Mouse (Mus musculus) neutrophil, adult 5-6 weeks (primary cell): ENCODE measurements around the gene Tmigd1. TPM values are rescaled to one million over a fixed set of nuclear protein-coding genes. Genes with fewer than 3 reads are reported as not detected.
A peak's percentile ranks its signal among the peaks of the same experiment; 100 is the strongest.

Source experiments
- ATAC-seq: fragments of 151-379, 151-347 bp; 2 replicates; pipeline ENCODE4 v1.8.0; 2017; ENCODE audit warnings: mild to moderate bottlenecking, moderate TSS enrichment; ENCODE audit not compliant: insufficient number of reproducible peaks, poor library complexity, low FRiP score, severe bottlenecking; ENCODE audit errors: extremely low read depth
- total RNA-seq: library from RNA; stranded (forward); fragments of 200-1000 nt; gene quantifications from 2 replicates; pipeline ENCODE4 v1.2.3, GENCODE M21; 2017

The Tmigd1 gene
- total RNA-seq: not detected in 2 replicates

DNA sequence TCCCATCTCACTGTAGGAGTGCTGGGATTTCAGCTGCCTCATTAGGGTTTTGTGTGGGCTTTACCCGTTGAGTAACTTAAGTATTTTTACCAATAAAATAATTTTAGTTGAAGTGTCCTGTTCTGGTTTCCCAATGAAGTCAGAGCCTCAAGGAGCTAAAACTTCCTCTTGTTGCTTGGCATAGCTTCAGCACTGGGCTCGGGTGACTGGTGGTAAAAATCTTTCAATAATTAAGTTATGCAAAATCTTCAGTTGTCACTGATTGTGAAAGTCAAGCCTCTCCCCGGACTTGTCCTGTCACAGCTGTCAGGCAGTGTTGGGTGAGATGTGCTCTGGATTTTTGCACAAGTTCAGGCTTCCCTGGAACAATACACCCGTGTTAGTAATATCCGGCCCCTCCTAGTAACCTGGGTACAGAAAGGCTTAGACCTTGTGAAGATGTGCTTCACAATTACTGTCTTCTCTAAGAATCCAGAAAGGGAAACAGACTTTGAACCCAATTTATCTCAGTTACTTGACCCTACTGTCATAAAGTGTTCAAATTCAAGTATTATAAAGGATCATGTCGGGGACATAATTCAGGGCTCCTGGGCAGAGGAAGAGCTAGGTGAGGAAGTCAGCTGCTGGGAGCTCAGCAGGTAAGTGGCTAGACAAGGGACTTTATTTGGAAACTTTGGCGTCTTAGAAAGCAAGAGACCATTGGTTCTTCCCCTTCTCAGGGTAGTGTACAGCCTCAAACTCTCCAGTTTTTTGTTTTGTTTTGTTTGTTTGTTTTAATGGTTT lies at the start of gene Tmigd1:
TSS of gene Tmigd1 (plus strand) at position 581 of the 783 bp plus-strand sequence.
- ATAC-seq: no peak

DNA sequence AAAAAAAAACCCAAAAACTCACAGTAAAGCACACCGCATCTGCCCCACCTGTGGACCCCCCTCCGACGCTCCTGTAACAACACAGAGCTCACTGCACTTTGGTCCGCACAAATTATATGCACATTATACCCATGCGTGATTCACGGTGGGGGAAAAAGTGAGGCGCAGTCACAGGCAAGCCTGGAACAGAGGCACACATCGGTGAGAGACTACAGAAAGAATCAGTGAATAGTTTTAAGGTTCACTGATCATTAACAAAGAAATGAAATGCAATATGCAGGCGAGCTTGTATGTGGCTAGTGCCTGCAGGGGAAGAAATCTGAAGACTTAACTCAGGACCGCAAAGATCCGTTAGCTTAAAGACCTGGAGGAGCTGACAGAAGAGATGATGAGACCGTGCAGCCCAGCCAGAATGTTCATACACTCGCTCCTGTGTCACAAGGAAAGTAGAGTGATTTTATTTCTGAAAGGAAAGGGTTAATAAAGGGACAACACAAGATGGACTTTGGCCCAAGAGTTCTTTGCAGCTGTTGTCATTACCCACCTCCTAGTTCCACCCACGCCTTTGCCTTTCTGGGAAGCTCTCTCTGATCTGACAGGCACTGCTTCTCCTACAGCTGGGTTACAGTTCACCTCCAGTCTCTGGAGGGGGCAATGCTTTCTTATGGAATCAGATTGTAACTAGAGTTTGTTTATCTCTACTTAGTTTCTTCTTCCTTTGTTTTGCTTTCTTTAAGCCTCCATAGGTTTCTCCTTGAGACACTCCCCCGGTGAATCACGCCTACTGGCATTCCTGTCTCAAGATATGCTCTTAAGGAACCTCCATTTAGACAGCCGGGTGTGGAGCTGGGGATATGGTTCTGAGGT lies 47.3 kb upstream of the Tmigd1 start:
- ATAC-seq: no peak

DNA sequence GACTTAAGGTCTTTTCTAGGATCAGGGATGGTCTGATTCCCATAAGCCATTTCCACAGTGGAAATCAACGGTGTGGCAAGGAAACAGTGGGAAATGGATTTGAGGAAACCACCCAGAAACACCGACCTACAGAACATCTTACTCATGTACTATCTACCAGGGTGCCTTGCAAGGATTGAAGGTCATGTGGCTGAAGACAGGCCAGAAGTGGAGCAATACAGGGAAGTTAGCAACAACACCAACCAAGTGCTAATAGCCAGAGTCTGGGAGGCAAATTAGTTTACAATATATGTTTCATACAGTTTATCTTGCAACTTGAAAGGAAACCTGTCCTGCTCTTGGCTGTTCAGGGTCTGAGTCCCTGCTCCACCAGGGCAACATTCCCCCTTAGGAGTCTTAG lies 45.4 kb upstream of the Tmigd1 start:
- ATAC-seq: peak; percentile 57; the same call in 1 of the 2 replicates

DNA sequence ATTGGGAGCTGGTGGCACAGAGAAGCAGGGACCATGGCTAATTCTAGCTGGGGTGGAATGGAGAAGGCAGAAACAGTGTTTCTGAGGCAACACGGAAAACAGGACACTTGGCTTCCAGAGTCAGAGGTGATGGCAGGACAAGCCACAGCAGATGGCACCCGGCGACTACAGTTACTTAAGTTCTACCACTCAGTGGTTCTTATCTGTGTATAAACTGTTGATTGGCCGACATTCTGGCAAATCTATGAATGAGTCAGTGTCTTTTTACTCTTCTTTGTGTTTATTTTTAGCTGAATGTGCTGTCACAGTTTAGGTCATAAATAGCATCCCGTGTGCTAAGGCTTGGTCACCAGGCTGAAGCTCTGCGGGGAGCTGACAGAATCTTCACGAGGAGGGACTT lies 44.8 kb upstream of the Tmigd1 start:
- no peak for ATAC-seq

DNA sequence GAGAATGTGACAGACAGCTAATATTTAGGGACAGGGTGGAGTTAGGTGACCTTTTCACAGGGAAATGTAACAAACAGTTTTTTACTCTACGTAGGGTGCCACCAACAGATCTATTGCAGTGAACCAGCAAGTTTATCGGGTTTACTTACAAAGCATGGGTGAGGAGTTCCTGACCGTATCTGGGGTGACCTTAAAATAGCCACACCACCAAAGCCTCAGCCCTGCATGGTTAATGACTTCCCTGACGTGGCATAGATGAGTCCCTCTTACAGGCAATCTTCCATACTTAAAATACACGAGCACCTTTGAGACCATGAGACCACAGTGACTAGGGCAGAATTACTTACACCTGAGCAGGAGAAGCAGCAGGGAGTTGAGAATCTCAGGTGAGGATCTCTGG lies 43.2 kb upstream of the Tmigd1 start:
- ATAC-seq: no peak

DNA sequence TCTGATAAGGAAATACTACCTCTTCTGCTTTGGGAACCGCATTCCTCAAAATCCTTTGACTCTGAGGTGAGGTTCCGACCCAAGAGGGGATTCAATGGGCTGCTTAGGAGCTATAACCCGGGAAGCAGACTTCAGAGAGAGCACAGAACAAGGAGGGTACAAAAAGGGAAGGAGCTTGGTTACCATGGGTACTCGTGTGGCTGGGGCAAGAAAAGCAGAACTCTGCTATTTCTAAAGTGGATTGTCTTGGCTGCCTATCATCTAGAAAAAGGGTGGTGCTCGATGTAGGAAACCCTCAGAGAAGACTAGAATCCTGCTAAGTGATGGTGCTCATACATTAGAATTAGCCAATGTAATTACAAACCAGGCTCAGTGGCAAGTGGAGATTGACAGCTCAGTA lies 42.7 kb upstream of the Tmigd1 start:
- peak; percentile 74 for ATAC-seq

DNA sequence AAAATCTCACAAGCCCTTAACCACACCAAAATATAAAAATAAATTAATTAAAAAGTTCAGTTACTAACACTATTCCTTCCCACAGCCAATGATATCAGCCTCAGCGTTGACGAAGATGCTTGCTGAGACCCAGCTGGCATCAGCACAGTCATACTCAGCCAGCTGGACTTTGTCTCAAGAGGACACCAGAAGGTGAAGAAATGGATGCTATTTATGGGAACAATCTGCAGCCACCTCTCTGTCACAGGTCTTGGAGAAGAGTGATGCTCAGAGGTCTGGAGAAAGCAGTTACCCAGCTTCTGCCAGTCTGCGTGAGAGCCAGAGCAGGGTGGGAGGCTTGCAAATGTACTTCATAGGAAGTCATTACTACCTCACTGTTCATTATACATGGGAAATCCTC lies 40.8 kb upstream of the Tmigd1 start:
- no peak for ATAC-seq

DNA sequence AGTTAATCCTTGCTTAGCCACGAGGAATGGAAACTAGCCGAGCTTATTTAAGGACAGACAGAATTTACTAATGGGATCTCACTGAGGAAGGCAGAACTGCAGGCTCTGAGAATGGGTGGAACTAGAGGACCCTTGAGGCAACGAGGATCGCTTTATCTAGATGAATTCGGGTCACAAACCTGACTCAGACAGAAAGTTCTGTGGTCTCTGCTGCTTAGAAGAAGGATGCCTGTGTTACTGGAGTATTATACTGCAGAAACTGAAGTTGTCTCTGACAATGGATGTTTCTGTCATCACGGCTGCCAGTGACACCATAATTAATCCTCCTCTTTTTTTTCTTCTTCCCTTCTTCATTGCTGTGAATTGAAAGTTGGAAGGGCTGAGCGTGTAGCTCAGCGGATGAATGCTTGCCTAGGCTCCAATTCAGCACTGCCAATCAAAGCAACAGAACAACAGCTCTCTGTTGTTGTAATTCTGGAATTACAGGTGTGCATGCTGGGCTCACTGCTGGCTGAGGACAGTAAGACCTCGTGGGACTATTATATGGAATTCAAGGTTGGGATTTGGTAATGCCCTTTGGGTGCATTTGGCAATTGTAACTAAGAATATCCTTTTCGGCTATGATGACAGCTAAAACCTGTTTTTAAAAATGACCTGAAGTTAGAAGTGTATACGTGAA lies 29.3 kb upstream of the Tmigd1 start:
- no peak for ATAC-seq

DNA sequence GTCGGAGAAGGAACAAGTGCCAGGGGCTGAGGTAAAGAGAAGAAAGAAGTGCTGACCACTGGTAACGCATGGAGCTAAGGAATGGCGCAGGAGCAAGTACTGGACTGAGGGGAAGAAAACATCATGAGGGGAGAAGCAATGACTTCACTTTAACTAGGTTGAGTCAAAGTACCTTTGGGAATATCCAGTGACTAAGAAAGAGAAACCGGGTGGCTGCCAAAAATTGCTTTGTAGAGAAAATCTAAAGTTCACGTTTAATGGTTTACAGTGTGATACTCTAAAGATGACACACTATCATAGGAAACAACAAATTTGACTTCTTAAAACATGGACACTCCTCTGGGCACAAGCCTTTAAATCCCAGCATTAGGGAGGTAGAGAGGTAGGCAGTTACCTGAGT lies 28.1 kb upstream of the Tmigd1 start:
- ATAC-seq: no peak

DNA sequence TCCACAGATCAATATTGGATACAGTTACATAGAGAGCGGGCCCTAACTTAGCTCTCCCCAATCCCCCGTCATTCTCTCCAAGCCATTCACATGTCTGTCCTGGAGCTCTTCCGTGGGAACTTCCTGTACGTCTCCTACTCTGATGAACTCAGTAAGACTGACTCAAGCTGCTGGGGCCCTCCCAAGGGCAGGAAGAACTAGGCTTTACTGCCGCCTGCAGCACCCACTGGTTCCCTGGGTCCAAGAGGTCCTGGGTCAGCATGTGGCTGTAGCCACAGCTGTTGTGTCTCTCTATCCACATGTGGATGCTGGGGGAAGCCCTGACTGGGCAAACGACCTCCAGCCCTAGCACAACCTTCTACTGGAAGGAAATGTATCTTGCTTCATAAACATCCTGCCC lies 27.2 kb upstream of the Tmigd1 start:
- no peak for ATAC-seq

DNA sequence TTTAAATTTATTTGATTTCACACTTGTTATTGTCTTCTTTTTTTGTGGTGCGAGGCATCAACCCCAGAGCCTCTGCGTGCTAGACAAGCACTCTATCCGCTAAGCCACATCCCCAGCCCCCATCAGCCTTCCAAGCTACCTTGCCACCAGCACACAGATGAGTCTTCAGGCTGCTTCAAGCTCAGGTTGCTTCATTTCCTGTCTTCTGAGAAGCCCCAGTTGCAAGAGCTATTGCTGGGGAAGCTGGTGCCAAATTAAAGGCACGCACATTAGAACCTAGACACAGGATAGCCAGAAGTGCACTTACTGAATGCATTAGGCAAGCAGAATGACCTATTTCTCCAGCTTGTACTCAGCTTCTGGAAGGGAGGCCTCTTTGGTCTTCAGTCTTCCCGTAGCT lies 22.1 kb upstream of the Tmigd1 start:
- ATAC-seq: peak; percentile 27; the same call in 1 of the 2 replicates

DNA sequence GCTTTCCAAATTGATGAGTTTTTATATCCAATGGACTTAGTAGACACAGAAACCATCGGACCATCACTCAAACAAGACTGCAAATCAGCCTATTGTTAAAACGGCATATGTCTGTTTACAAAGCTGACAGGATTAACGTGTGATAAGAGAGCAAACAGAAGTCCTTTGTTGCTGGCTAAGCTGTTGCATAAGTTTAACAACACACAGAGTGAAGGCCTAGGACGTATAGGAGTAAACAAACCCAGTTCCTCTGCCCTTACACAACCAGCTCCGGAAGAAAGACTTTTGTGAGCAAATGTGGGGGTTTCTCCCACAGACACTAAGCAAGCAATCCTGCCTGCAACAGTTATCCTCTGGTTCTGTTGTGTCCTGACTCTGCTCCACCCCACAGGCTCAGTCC lies 17.5 kb upstream of the Tmigd1 start:
- ATAC-seq: peak; percentile 32; the same call in 1 of the 2 replicates

DNA sequence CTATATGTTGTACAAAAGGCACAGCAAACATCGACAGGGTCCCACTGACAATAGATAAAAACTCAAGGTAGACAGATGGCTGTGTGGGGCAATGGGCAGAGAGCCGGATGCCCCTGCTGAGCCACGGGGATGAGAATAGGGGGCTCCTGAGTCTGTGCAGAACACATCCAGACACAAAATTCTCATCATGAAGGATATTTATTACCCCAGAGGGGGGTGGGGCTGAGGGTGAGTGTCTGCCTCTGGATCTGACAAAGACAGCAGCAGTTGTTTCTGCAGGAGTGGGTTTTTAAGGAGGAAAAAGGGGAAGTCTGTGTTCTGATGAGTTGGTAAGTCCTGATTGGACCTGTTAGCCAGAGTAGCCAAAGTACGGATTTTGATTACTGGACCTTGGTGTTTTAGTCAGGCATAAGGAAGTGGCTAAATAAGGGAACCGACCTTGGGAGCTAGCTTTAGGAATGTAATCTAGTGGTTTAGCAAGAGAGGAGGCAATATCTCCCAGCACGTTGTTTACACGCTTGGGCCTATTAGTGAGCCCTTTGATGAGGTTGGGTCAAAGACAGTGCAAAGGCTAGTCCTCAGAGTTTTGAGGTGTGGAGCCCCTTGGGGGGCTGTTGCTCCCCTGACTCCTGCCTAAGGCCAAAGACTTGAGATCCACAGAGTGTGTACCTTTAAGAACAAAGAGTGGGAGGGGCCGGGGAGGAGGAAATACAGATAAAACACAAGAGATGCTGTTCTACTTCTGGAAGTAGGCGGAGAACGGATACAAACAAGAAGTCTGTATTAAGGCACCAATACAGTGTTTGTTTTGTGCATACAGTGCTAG lies 12.4 kb upstream of the Tmigd1 start:
- ATAC-seq: peak; percentile 14; the same call in 1 of the 2 replicates

DNA sequence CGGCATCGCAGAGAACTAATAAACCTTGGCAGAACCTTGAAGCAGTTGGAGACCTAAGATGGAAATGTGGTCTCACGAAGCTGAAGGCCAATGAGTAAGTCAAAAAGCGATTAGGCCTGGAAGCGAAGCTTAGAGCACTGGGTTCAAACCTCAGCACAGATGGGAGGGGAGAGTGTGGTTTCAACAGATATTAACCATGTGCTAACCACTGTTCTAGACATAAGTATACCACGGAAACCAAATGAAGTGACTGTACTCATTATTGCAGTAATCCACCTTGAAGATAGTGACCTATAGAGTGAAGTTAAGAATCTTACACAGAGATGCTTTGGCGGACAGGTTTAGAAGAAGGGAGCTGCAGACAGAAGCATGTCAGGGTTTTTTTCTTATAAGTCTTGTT lies 10.8 kb upstream of the Tmigd1 start:
- no peak for ATAC-seq

DNA sequence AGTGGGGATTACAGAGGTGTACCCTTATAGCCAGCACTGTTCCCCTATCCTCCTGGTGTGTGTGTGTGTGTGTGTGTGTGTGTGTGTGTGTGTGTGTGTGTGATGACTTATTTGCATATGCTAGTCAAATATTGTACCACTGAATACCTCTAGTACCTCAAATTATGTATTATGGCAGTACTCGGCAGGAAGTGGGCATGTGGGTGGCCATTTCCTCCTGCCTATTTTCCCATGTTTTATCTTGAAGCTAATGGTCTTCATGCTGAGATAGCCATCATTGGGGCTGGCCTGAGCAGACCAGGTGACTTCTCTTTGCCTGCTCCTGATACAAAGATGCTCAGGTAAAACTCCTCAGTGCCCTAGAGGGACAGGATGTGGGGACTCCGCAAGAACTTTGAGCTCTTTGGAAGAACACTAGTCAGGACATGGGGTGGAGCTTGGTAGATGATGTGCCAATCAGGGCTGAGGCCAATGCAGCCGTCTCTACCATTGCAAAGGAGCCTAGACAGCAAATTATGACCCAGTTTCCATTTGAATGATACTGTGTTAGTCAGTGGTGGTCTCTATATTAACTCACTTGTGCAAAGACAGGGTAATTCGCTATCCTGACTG lies 10.1 kb upstream of the Tmigd1 start:
- ATAC-seq: no peak

DNA sequence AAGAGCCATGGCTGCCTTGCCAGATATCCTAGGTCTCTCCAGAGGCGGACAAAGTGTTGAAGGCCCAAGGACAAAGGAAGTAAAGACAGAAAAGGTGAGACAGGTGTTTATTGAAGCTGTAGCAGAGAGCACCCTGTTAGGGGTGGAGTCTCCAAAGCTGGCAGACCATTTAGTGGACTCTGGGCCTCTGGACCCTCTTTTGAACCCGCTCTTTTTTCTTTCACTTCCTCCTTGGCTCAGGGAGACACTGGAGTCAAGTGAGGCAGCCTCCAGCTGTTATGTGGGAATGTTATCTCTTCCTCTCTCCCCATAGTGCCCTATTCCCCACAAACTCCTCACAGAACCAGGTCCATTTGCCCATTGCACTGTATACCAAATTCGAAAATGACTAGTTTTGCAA lies 9.0 kb upstream of the Tmigd1 start:
- no peak for ATAC-seq

DNA sequence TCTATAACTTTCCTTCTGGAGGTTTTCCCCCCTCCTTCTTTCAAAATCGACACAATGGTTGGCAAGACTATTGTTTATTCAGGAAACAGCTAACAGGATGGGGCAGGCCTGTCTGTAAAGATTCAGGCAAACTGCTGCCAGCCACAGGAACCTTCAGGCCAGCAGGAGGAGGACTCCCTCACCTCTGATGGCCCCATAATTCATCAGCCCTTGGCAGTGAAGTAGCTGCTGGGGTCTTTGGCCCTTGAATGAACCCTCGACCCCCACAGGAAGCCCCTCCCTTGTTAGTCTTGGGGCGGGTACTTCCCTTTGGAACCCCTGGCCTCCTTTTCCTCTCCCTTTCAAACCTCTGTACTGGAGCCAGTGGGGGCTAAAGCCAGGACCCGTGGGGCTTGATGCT lies 8.4 kb upstream of the Tmigd1 start:
- no peak for ATAC-seq

DNA sequence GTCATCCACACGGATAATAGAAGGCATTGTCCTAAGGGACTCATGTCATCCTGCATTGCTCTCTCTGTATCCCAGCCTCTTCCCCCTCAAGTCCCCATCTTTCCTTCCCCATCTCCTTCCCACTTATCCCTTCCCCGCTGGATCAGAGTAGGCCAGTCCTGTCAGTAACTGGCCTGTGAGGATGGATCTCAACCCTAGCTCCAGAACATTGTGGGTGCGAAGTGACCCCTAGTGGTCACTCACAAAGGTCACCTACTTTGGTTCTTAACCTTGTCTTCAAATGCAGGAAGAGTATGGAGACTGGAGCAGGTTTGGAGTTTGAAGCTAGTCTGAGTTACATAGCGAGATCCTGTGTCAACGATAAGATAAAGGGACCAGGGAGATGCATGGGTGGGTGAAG lies 7.7 kb upstream of the Tmigd1 start:
- ATAC-seq: peak; percentile 68; the same call in 1 of the 2 replicates
